Mouse (Mus musculus): Measurements from ENCODE around the gene Mrps18a.

Gene Mrps18a

GRCm38 (mm10) chr17:46102608-46103159 lies 8.1 kb upstream of the Mrps18a start:
- DNase-seq (ENCODE audit: low spot score), result peak; percentile 14

- DNase-seq (ENCODE audit: low spot score), result peak; percentile 75
Measured at GRCm38 (mm10) chr17:46104487-46104886, 6.3 kb upstream of the Mrps18a start.

- no peak for DNase-seq (ENCODE audit: low spot score)
Measured at GRCm38 (mm10) chr17:46108286-46108685, 2.5 kb upstream of the Mrps18a start.

GRCm38 (mm10) chr17:46115489-46115888 lies 4.7 kb downstream of the Mrps18a start:
- DNase-seq (ENCODE audit: low spot score), result no peak

GRCm38 (mm10) chr17:46116138-46116537 lies 5.4 kb downstream of the Mrps18a start:
- DNase-seq (ENCODE audit: low spot score), result no peak

- no peak for DNase-seq (ENCODE audit: low spot score)
Measured at GRCm38 (mm10) chr17:46116881-46117280, 6.1 kb downstream of the Mrps18a start.

GRCm38 (mm10) chr17:46117623-46118422 lies 7.0 kb downstream of the Mrps18a start:
- DNase-seq (ENCODE audit: low spot score), result no peak

- no peak for DNase-seq (ENCODE audit: low spot score)
Measured at GRCm38 (mm10) chr17:46118423-46118850, 7.7 kb downstream of the Mrps18a start.

- DNase-seq (ENCODE audit: low spot score), result no peak
Measured at GRCm38 (mm10) chr17:46119641-46120040, 8.9 kb downstream of the Mrps18a start.

- no peak for DNase-seq (ENCODE audit: low spot score)
Measured at GRCm38 (mm10) chr17:46122791-46123190, 12.0 kb downstream of the Mrps18a start.

- no peak for DNase-seq (ENCODE audit: low spot score)
Measured at GRCm38 (mm10) chr17:46123285-46123684, 12.5 kb downstream of the Mrps18a start.

- DNase-seq (ENCODE audit: low spot score), result no peak
Measured at GRCm38 (mm10) chr17:46123953-46124700, 13.3 kb downstream of the Mrps18a start.

- no peak for DNase-seq (ENCODE audit: low spot score)
Measured at GRCm38 (mm10) chr17:46126608-46127007, 15.8 kb downstream of the Mrps18a start.

GRCm38 (mm10) chr17:46127814-46128493 lies 17.2 kb downstream of the Mrps18a start:
- DNase-seq (ENCODE audit: low spot score), result no peak

GRCm38 (mm10) chr17:46129741-46130498 lies 19.1 kb downstream of the Mrps18a start:
- no peak for DNase-seq (ENCODE audit: low spot score)

- DNase-seq (ENCODE audit: low spot score), result peak; percentile 90
Measured at GRCm38 (mm10) chr17:46132058-46132718, 21.4 kb downstream of the Mrps18a start.

GRCm38 (mm10) chr17:46132862-46133261 lies 22.1 kb downstream of the Mrps18a start:
- DNase-seq (ENCODE audit: low spot score), result no peak

- no peak for DNase-seq (ENCODE audit: low spot score)
Measured at GRCm38 (mm10) chr17:46138563-46139236, 27.9 kb downstream of the Mrps18a start.

GRCm38 (mm10) chr17:46139872-46140271 lies 29.1 kb downstream of the Mrps18a start:
- no peak for DNase-seq (ENCODE audit: low spot score)

Measured in embryo, embryonic 10.5 days (tissue).